Mouse (Mus musculus): ENCODE results near the gene 3110001I22Rik. TPM values are rescaled to one million over a fixed set of nuclear protein-coding genes. Genes with fewer than 3 reads are reported as not detected.
"Not testable (repeated sequence)": the region's sequence is repeated elsewhere in the genome, so short reads cannot be mapped to it uniquely, and the experiment has no call there.

The 3110001I22Rik gene
- 8.5 and 8.8 TPM in 2 replicates for polyA plus RNA-seq (2014; fragmentation: Nextera tagmentation; extraction: Ambion mirVana)

DNA sequence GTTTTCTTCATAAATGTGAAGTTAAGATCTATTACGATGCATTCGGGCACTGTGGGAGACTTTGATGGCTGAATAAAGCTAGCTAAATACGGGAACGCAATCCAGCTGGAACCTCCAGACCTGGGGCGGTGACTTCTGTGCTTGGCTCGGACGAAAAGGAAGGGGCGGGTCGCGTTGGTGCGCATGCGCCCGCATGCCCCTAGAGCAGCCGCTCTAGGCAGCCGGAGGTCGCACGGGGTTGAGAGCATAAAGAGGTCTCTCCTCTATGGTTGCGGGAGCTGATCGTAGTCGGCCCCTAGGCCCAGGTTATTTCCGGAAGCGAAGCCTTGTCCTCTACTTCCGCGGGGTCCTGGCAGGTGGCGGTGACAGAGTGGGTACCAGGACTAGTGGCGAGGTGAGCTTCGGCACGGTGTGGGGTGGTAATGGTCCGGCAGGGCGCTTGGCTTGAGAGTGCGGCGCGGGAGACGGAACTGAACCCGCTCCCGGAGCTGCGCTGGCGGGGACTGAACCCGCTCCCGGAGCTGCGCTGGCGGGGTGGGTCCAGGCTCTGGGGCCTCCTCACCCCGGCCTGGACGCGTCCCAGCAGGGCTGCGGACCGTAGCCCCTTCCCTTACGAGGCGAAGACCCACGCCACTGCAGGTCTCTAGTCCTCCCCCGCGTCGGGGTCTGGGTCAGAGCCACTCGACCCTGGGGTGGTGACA lies at the start of gene 3110001I22Rik, which contains the start of gene Bfar:
TSS of gene 3110001I22Rik (plus strand) at position 245 of the 701 bp plus-strand sequence.
TSS of gene Bfar (plus strand) at position 174 of the 701 bp plus-strand sequence.
- peak; percentile 93 for ATAC-seq
- Histone ChIP-seq H3K4me3 (ENCODE audit: low read depth, low read length) (peak within 1 kb of the TSS; percentile 90), H3K4me1 (ENCODE audit: control insufficient read depth, insufficient read depth, low read length) (peaks cover 9% of the 10 kb centered on the region), H3K9ac (ENCODE audit: low read length) (peak within 1 kb of the TSS; percentile 93), H3K27ac (ENCODE audit: low read depth, low read length) (peak within 1 kb of the TSS; percentile 75), H3K9me3 (replicated peaks; ENCODE audit: control insufficient read depth, low read length) (no peaks in the 10 kb centered on the region), H3K36me3 (ENCODE audit: control insufficient read depth, insufficient read depth, low read length) (peaks cover 6% of the 10 kb centered on the region), H3K27me3 (replicated peaks; ENCODE audit: control insufficient read depth, insufficient read depth, low read length) (no peaks in the 10 kb centered on the region), H3K4me2 (ENCODE audit: low read length) (peak within 1 kb of the TSS; percentile 59)
- DNase-seq (ENCODE audit: low spot score), result peak; percentile 97
- WGBS, result 1% methylated on average over 54 of the region's 54 CpGs

DNA sequence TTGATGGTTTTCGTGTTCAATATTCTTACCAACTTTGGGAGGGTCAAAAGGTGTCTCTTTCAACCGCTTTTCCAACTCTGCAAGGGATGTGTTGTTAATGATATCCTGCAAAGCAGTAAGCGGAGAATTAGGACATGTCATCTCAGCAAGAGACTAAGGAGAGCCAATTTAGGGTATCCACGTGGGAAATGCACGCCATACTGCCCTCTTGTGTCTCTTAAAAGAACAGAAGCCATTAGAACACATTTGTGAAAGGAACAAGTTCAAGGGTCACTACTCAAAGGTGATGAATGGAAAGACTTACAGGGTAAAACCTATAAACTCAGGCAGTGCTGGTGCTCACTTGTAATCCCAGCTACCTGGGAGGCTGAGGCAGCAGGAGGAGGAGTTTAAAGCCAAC lies 43.4 kb upstream of the 3110001I22Rik start:
- Histone ChIP-seq H3K4me3 (ENCODE audit: low read depth, low read length) (no peak overlapping the region), H3K27ac (ENCODE audit: low read depth, low read length) (no peak overlapping the region), H3K4me1 (ENCODE audit: control insufficient read depth, insufficient read depth, low read length) (no peaks in the 10 kb centered on the region), H3K36me3 (ENCODE audit: control insufficient read depth, insufficient read depth, low read length) (peaks cover 44% of the 10 kb centered on the region), H3K9ac (ENCODE audit: low read length) (no peak overlapping the region), H3K4me2 (ENCODE audit: low read length) (no peak overlapping the region), H3K9me3 (replicated peaks; ENCODE audit: control insufficient read depth, low read length) (no peaks in the 10 kb centered on the region), H3K27me3 (replicated peaks; ENCODE audit: control insufficient read depth, insufficient read depth, low read length) (no peaks in the 10 kb centered on the region)
- WGBS, result 45% methylated on average over 5 of the region's 5 CpGs
- ATAC-seq (no peak), DNase-seq (ENCODE audit: low spot score) (peak; percentile 49)

DNA sequence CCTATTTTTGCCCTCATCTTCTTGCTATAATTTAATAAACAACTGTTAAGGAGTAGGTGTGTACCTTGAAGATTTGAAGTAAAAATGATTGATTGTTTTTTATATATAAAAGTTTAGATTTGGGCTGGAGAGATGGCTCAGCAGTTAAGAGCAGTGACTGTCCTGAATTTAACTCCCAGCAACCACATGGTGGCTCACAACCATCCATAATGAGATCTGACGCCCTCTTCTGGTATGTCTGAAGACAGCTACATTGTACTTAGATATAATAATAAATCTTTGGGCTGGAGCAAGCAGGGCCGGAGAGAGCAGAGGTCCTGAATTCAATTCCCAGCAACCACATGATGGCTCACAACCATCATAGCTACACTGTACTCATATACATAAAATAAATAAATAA lies 33.5 kb upstream of the 3110001I22Rik start:
- H3K27ac ChIP-seq (ENCODE audit: low read depth, low read length); H3K9me3 ChIP-seq (replicated peaks; ENCODE audit: control insufficient read depth, low read length); H3K4me1 ChIP-seq (ENCODE audit: control insufficient read depth, insufficient read depth, low read length); DNase-seq (ENCODE audit: low spot score); ATAC-seq; H3K4me3 ChIP-seq (ENCODE audit: low read depth, low read length); H3K27me3 ChIP-seq (replicated peaks; ENCODE audit: control insufficient read depth, insufficient read depth, low read length); H3K9ac ChIP-seq (ENCODE audit: low read length); H3K4me2 ChIP-seq (ENCODE audit: low read length): not testable (repeated sequence)
- peaks cover 23% of the 10 kb centered on the region; the same call in 1 of the 2 replicates for H3K36me3 ChIP-seq (ENCODE audit: control insufficient read depth, insufficient read depth, low read length)
- WGBS, result 43% methylated on average over 2 of the region's 2 CpGs

DNA sequence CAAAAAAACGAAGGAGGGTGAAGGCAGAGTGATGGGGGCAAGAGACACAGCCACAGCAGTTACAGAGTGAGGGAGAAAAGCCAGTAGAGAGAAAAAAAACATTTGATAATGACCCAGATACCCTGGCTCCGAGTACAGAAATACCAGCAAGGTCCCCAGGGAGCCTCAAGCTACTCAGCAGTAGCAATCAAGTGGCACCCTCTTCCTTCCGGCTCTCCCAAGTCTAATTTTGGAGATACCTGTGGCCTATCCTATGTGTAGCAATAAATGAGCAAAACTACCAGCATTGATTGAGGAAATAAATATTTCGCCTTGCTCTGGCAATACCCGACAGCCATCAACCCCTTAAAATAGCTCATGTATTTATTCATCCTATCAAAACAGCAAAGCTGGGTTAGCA lies 32.2 kb upstream of the 3110001I22Rik start:
- Histone ChIP-seq H3K9ac (ENCODE audit: low read length) (no peak overlapping the region), H3K4me3 (ENCODE audit: low read depth, low read length) (no peak overlapping the region), H3K4me2 (ENCODE audit: low read length) (no peak overlapping the region), H3K9me3 (replicated peaks; ENCODE audit: control insufficient read depth, low read length) (no peaks in the 10 kb centered on the region), H3K36me3 (ENCODE audit: control insufficient read depth, insufficient read depth, low read length) (peaks cover 17% of the 10 kb centered on the region; the same call in 1 of the 2 replicates), H3K4me1 (ENCODE audit: control insufficient read depth, insufficient read depth, low read length) (no peaks in the 10 kb centered on the region), H3K27ac (ENCODE audit: low read depth, low read length) (no peak overlapping the region), H3K27me3 (replicated peaks; ENCODE audit: control insufficient read depth, insufficient read depth, low read length) (no peaks in the 10 kb centered on the region)
- no peak for ATAC-seq
- WGBS, result 92% methylated on average over 5 of the region's 5 CpGs
- no peak for DNase-seq (ENCODE audit: low spot score)

DNA sequence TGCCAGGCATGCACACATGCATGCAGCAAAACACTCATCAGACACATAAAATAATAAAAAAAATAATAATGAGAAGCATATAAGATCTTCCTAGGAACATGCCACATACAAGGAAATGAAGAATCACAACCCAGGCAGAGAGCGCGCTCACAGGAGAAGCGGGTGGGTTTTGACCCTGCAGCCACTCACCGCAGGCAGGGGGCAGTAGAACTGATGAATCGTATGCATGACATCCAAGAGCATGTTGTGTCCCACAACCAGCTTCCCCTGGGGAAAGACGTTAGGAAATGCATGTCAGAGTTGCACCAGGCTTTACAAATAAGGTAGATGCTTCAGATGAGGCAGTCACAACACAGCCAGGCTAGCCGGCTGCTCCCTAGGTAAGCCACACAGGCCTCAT lies 31.7 kb upstream of the 3110001I22Rik start:
- DNase-seq (ENCODE audit: low spot score) (no peak), ATAC-seq (no peak)
- Histone ChIP-seq H3K27ac (ENCODE audit: low read depth, low read length) (no peak overlapping the region), H3K4me1 (ENCODE audit: control insufficient read depth, insufficient read depth, low read length) (no peaks in the 10 kb centered on the region), H3K27me3 (replicated peaks; ENCODE audit: control insufficient read depth, insufficient read depth, low read length) (no peaks in the 10 kb centered on the region), H3K36me3 (ENCODE audit: control insufficient read depth, insufficient read depth, low read length) (peaks cover 22% of the 10 kb centered on the region; the same call in 1 of the 2 replicates), H3K9ac (ENCODE audit: low read length) (no peak overlapping the region), H3K4me2 (ENCODE audit: low read length) (no peak overlapping the region), H3K4me3 (ENCODE audit: low read depth, low read length) (no peak overlapping the region), H3K9me3 (replicated peaks; ENCODE audit: control insufficient read depth, low read length) (no peaks in the 10 kb centered on the region)
- 80% methylated on average over 7 of the region's 7 CpGs for WGBS

DNA sequence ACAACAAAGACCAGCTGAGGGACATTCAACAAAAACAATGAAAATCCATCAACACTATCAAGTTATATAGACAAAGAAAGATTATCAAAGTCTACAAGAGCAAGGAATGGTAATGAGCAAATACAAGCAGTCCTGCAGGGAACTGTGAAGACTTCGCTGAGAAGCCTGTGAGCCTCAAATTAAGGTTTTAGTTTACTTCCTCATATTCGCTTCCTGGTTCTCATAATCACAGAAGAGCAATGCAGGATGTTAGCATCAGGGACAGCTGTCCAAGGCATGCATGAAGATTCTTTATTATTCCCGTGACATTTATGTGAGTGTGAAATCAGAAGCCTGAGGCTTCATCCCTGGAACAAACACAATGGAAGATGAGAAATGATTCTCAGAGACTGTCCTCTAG lies 27.3 kb upstream of the 3110001I22Rik start:
- no peak for DNase-seq (ENCODE audit: low spot score)
- no peak for ATAC-seq
- Histone ChIP-seq H3K36me3 (ENCODE audit: control insufficient read depth, insufficient read depth, low read length) (peaks cover 28% of the 10 kb centered on the region), H3K4me2 (ENCODE audit: low read length) (no peak overlapping the region), H3K27ac (ENCODE audit: low read depth, low read length) (no peak overlapping the region), H3K9me3 (replicated peaks; ENCODE audit: control insufficient read depth, low read length) (no peaks in the 10 kb centered on the region), H3K27me3 (replicated peaks; ENCODE audit: control insufficient read depth, insufficient read depth, low read length) (no peaks in the 10 kb centered on the region), H3K4me3 (ENCODE audit: low read depth, low read length) (no peak overlapping the region), H3K9ac (ENCODE audit: low read length) (no peak overlapping the region), H3K4me1 (ENCODE audit: control insufficient read depth, insufficient read depth, low read length) (no peaks in the 10 kb centered on the region)
- 97% methylated on average over 3 of the region's 3 CpGs for WGBS

DNA sequence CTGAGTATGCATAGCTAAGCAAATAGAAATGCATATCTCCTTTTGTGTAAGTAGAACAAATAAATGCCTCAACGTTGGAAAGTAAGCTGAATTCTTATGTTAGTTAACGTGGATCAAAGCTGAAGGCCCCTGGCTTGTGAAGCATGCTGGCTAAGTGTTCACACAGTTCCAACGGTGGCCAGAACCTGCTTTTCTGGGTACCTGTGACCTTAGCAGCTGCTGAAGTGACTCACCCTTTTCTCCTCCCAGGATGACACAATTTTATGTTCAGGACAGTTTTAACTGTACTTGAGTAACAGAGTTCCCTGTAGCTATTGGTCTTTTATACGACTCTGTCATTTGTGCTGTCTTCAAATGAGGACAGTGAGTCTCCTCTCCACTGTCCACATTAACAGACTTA lies 25.8 kb upstream of the 3110001I22Rik start:
- ATAC-seq (no peak), DNase-seq (ENCODE audit: low spot score) (no peak)
- Histone ChIP-seq H3K27ac (ENCODE audit: low read depth, low read length) (no peak overlapping the region), H3K36me3 (ENCODE audit: control insufficient read depth, insufficient read depth, low read length) (peaks cover 35% of the 10 kb centered on the region), H3K4me3 (ENCODE audit: low read depth, low read length) (no peak overlapping the region), H3K4me1 (ENCODE audit: control insufficient read depth, insufficient read depth, low read length) (no peaks in the 10 kb centered on the region), H3K4me2 (ENCODE audit: low read length) (no peak overlapping the region), H3K9ac (ENCODE audit: low read length) (no peak overlapping the region), H3K27me3 (replicated peaks; ENCODE audit: control insufficient read depth, insufficient read depth, low read length) (no peaks in the 10 kb centered on the region), H3K9me3 (replicated peaks; ENCODE audit: control insufficient read depth, low read length) (no peaks in the 10 kb centered on the region)
- WGBS, result 87% methylated on average over 4 of the region's 4 CpGs

DNA sequence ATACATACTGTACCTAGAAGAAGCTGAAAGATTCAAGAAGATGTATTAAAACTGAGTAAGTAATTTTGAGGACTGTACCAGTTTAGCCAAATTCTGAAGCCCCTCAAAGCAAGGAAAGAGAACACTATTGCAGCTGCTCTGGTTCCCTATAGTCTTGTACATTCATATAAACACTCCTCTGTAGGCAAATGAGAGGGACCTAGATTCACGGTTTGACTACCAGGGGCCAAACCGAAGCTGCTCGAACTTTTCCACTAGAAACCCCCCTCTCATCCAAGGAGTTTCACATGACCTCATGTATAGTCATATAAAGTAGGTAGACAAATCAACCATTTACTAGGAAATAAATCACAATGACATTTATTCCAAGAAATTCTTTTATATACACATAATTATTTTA lies 12.8 kb upstream of the 3110001I22Rik start:
- H3K4me1 ChIP-seq (ENCODE audit: control insufficient read depth, insufficient read depth, low read length), result no peaks in the 10 kb centered on the region
- H3K4me3 ChIP-seq (ENCODE audit: low read depth, low read length), result no peak overlapping the region
- no peaks in the 10 kb centered on the region for H3K9me3 ChIP-seq (replicated peaks; ENCODE audit: control insufficient read depth, low read length)
- ATAC-seq (no peak), DNase-seq (ENCODE audit: low spot score) (no peak)
- no peak overlapping the region for H3K9ac ChIP-seq (ENCODE audit: low read length)
- H3K4me2 ChIP-seq (ENCODE audit: low read length), result no peak overlapping the region
- no peaks in the 10 kb centered on the region for H3K27me3 ChIP-seq (replicated peaks; ENCODE audit: control insufficient read depth, insufficient read depth, low read length)
- WGBS, result 92% methylated on average over 3 of the region's 3 CpGs
- no peak overlapping the region for H3K27ac ChIP-seq (ENCODE audit: low read depth, low read length)
- peaks cover 63% of the 10 kb centered on the region for H3K36me3 ChIP-seq (ENCODE audit: control insufficient read depth, insufficient read depth, low read length)

DNA sequence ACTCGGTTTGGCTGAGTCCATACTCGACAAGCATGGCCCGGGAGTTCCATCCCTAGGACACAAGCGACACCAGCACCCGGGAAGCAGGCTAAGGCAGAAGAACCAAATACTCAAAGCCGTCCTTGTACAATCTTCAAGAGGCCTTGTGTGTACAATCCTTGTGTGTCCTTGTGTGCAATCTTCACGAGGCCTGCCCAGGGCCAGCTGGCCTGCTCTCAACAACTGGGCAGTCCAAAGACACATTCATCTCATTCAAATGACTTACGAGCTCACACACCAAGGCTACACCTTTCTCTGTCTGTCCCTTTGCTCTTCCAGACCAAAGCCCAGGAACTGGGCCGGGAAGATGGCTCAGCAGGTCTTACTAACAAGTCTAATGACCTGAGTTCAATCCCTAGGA lies 11.0 kb upstream of the 3110001I22Rik start:
- H3K36me3 ChIP-seq (ENCODE audit: control insufficient read depth, insufficient read depth, low read length), result peaks cover 59% of the 10 kb centered on the region

More for the DNA sequence above, 11.0 kb upstream of the 3110001I22Rik start:
- Histone ChIP-seq H3K27me3 (replicated peaks; ENCODE audit: control insufficient read depth, insufficient read depth, low read length) (no peaks in the 10 kb centered on the region), H3K9me3 (replicated peaks; ENCODE audit: control insufficient read depth, low read length) (no peaks in the 10 kb centered on the region), H3K4me3 (ENCODE audit: low read depth, low read length) (no peak overlapping the region), H3K4me2 (ENCODE audit: low read length) (no peak overlapping the region), H3K27ac (ENCODE audit: low read depth, low read length) (no peak overlapping the region), H3K4me1 (ENCODE audit: control insufficient read depth, insufficient read depth, low read length) (no peaks in the 10 kb centered on the region), H3K9ac (ENCODE audit: low read length) (no peak overlapping the region)
- DNase-seq (ENCODE audit: low spot score) (no peak), ATAC-seq (no peak)
- WGBS, result 91% methylated on average over 9 of the region's 9 CpGs
